Mouse (Mus musculus) intestine, embryonic 16.5 days (tissue): ENCODE measurements around the gene Stat5a. TPM values are rescaled to one million over a fixed set of nuclear protein-coding genes. Genes with fewer than 3 reads are reported as not detected.

Experiments used
- ATAC-seq: fragments of 200-750 bp; cut with Nextera tagmentation; 2 replicates; pipeline ENCODE4 v1.8.0; 2017; ENCODE audit warnings: moderate TSS enrichment, moderate library complexity
- H3K27ac ChIP-seq: fragments of 300-500 bp; sonication (generic); 2 replicates; pipeline ENCODE4 v1.5.1; 2014; ENCODE audit warnings: mild to moderate bottlenecking, low read length
- H3K27me3 ChIP-seq: fragments of 300-500 bp; sonication (generic); replicated peaks from 2 replicates; pipeline ENCODE4 v1.6.1; 2014; ENCODE audit warnings: low read length, control low read depth, mixed read lengths; ENCODE audit not compliant: control insufficient read depth, insufficient read depth
- H3K36me3 ChIP-seq: fragments of 300-500 bp; sonication (generic); 2 replicates; pipeline ENCODE4 v1.6.1; 2014; ENCODE audit warnings: low read length, control low read depth; ENCODE audit not compliant: control insufficient read depth, insufficient read depth
- H3K4me1 ChIP-seq: fragments of 300-500 bp; sonication (generic); 2 replicates; pipeline ENCODE4 v1.6.1; 2014; ENCODE audit warnings: low read length, control low read depth, mixed read lengths; ENCODE audit not compliant: control insufficient read depth, insufficient read depth
- H3K4me2 ChIP-seq: fragments of 300-500 bp; sonication (generic); 2 replicates; pipeline ENCODE4 v1.6.1; 2014; ENCODE audit warnings: low read depth, low read length, control low read depth
- H3K4me3 ChIP-seq: fragments of 300-500 bp; sonication (generic); 2 replicates; pipeline ENCODE4 v1.5.1; 2014; ENCODE audit warnings: mild to moderate bottlenecking, low read length
- H3K9ac ChIP-seq: fragments of 300-500 bp; sonication (generic); 2 replicates; pipeline ENCODE4 v1.6.1; 2014; ENCODE audit warnings: low read depth, low read length
- H3K9me3 ChIP-seq: fragments of 300-500 bp; sonication (generic); 2 replicates; pipeline ENCODE4 v1.6.1; 2016; ENCODE audit warnings: low read length, control low read depth; ENCODE audit not compliant: control insufficient read depth
- WGBS: fragments of 180-500 bp; shearing (Covaris S2); extraction: QIAGEN DNeasy Blood & Tissue Kit; methylation state at CpG from one replicate; pipeline ENCODE4 v1.1.7; 2014; 5-methylcytosine and 5-hydroxymethylcytosine counted together
- polyA plus RNA-seq: library from polyadenylated mRNA; unstranded; fragments of >200 nt; fragmentation: Nextera tagmentation; extraction: Ambion mirVana; gene quantifications from 2 replicates; pipeline ENCODE4 v1.2.1, GENCODE M21; 2015

Stat5a gene
- polyA plus RNA-seq, 1 experiment from 2014 or later, result 6.2 TPM

DNA sequence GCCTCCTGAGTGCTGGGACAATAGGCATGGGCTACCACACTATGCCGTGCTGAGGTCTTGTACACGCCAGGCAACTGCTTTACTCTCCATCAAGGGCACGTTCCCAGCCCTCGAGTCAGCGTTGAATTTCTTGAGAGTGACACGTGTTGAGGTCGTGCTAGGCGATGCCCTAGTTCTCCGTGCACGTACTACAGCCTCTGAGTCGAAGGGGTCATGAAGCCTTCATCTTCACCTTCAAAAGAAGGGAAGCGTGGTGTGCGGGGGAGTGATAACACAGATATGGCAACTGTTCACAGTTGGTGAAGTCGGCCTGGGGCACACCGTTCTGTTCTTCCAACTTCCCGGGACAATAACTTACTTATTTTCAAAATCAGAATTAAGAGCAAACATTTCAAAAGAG, 39.5 kb upstream of the Stat5a start:
- WGBS, result 89% methylated on average over 16 of the region's 16 CpGs

DNA sequence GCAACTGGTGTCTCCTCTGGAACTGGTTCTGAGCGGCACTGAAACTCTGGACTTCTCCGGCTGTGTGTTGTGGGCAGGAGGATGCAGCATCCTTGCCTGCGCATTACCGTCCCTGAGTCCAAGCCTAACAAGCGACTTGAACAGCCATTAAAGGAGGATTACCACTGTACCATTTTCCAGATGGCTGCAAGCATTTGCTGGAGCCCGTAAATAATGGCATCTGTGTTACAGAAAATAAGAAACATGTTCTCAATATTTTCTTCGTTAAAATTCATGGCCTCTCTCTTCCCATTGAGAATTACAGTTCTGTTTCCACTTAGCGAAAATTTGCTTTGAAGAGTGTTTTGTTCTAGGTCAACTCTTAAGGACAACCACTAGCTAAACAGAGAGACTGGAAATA, 39.1 kb upstream of the Stat5a start:
- Histone ChIP-seq H3K9me3 (no peaks in the 10 kb centered on the region), H3K27ac (no peak overlapping the region), H3K27me3 (no peaks in the 10 kb centered on the region), H3K4me3 (no peak overlapping the region), H3K9ac (no peak overlapping the region), H3K4me2 (no peak overlapping the region), H3K4me1 (peaks cover 14% of the 10 kb centered on the region), H3K36me3 (no peaks in the 10 kb centered on the region)
- WGBS, result 89% methylated on average over 8 of the region's 8 CpGs
- ATAC-seq, result no peak

More for the DNA sequence above, 39.5 kb upstream of the Stat5a start:
- H3K27me3 ChIP-seq, result no peaks in the 10 kb centered on the region
- no peak overlapping the region for H3K4me3 ChIP-seq
- no peak overlapping the region for H3K27ac ChIP-seq
- no peak overlapping the region for H3K4me2 ChIP-seq
- no peaks in the 10 kb centered on the region for H3K9me3 ChIP-seq
- no peaks in the 10 kb centered on the region for H3K36me3 ChIP-seq
- H3K9ac ChIP-seq, result no peak overlapping the region
- no peak for ATAC-seq
- peaks cover 19% of the 10 kb centered on the region for H3K4me1 ChIP-seq

DNA sequence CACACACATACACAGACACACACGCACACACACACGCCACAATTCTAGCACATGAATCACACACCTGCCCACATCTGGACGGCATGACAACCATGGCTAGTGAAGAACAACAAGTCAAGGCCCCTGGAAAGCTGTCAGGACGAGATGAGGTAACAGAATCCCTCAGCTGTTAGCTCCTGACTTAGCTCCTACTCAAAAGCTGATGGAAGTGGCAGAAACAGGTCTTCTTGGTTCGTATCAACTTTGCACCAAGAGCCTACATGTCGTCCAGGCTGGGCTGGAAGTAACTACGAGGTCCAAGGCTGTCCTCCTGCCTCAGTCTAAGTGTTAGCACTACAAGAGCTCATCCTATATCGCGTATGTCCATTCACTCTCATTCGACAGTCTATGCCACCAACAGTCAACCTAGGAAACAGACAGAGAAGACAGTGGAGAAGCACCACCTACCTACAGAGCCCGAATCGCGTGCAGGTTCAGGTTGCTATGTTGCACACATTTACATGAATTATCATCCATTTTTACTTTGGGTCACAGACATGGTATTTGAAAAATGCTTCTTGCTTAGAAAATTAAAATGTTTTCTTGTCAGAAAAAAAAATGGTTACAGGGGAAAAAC, 37.4 kb upstream of the Stat5a start:
- 90% methylated on average over 13 of the region's 13 CpGs for WGBS
- no peak overlapping the region for H3K4me2 ChIP-seq

DNA sequence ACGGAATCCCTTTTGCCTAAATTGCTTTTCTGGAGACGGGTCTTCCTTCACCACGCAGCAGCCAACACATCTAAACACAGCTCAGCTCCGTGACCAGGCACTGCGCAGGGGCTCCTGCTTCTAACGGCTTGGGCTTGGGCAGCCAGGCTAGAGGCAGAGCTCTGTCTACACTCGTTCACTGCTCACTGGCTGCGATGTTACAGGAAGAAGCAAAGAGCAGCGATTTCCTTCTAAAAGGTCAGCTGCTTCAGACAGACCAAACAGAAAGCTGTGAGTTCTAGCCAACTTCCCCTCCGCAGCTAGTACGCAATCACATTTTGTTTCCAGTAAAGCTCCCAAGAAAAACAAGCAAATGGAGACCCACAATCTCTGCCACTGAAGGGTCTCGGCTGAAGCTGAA, 36.8 kb upstream of the Stat5a start:
- H3K27ac ChIP-seq, result peak overlapping the region; percentile 38; the same call in 1 of the 2 replicates
- no peak overlapping the region for H3K9ac ChIP-seq
- no peaks in the 10 kb centered on the region for H3K27me3 ChIP-seq
- 57% methylated on average over 12 of the region's 12 CpGs for WGBS
- H3K4me1 ChIP-seq, result 0 out of 2 replicates have a peak, but pooled peaks cover 6% of the 10 kb centered on the region
- H3K9me3 ChIP-seq, result no peaks in the 10 kb centered on the region
- H3K36me3 ChIP-seq, result no peaks in the 10 kb centered on the region
- H3K4me2 ChIP-seq, result no peak overlapping the region
- no peak overlapping the region for H3K4me3 ChIP-seq
- no peak for ATAC-seq

More for the DNA sequence above, 37.4 kb upstream of the Stat5a start:
- no peak for ATAC-seq
- H3K27ac ChIP-seq, result no peak overlapping the region
- H3K36me3 ChIP-seq, result no peaks in the 10 kb centered on the region
- no peak overlapping the region for H3K9ac ChIP-seq
- H3K9me3 ChIP-seq, result no peaks in the 10 kb centered on the region
- no peaks in the 10 kb centered on the region for H3K27me3 ChIP-seq
- no peak overlapping the region for H3K4me3 ChIP-seq
- H3K4me1 ChIP-seq, result peaks cover 5% of the 10 kb centered on the region; the same call in 1 of the 2 replicates

DNA sequence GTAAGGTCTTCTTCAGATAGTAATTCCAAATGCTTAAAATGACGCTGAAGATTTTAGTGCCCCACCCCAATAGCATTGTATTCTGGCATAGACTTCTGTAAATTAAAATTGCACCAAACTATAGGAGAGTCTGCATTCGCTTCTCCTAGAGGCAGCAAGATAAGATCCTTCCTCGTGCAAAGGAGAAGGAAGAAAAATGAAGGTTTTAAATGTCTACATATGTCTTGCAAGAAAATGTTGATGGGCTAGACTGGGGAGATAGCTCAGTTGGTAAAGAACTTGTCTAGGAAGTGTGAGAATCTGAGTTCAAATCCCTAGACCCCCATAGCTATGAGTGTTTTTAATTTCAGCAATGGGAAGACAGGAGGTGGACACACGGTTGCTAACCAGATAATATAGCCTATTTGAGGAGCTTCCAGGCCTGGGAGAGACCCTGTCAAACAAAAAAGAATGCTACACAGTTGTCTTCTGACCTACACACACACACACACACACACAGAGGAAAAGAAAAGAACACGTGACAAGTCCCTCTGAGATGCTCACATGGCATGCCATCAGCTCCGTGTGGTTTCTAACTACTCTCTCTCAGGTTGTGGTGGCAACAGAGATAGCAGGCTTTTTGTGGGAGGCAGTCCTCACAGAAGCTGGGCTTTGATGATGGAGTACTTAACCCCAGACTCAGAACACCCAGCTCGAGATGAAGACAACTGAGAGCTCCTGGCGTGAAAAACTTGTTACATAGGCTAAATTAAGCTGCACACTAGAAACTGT, 35.4 kb upstream of the Stat5a start:
- no peak overlapping the region for H3K4me3 ChIP-seq
- H3K27me3 ChIP-seq, result no peaks in the 10 kb centered on the region
- no peak for ATAC-seq
- 76% methylated on average over 8 of the region's 8 CpGs for WGBS
- no peak overlapping the region for H3K27ac ChIP-seq
- H3K4me2 ChIP-seq, result no peak overlapping the region
- H3K36me3 ChIP-seq, result no peaks in the 10 kb centered on the region
- peaks cover 14% of the 10 kb centered on the region; the same call in 1 of the 2 replicates for H3K4me1 ChIP-seq
- H3K9me3 ChIP-seq, result no peaks in the 10 kb centered on the region
- no peak overlapping the region for H3K9ac ChIP-seq

DNA sequence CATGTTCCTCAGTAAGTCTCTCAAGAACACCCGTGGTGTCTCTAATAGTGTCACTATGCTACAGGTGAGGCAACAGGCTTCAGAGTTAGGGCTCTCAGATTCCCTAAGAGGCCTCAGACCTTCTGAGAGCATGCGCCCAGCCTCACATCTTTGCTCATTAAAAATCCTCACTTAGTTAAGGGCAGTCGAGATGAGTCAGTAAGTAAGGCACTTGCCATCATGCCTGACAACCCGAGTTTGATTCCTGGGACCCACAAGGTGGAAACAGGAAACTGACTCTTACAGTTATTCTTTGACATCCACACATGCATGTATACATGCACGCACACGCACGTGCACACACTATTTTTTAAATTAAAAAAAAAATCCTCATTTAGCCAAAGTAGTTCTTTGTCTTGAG, 34.7 kb upstream of the Stat5a start:
- H3K9me3 ChIP-seq, result no peaks in the 10 kb centered on the region
- no peak overlapping the region for H3K4me2 ChIP-seq
- no peak overlapping the region for H3K27ac ChIP-seq
- peaks cover 14% of the 10 kb centered on the region; the same call in 1 of the 2 replicates for H3K4me1 ChIP-seq
- H3K27me3 ChIP-seq, result no peaks in the 10 kb centered on the region
- 85% methylated on average over 7 of the region's 7 CpGs for WGBS
- H3K36me3 ChIP-seq, result no peaks in the 10 kb centered on the region
- no peak overlapping the region for H3K9ac ChIP-seq
- no peak for ATAC-seq
- H3K4me3 ChIP-seq, result no peak overlapping the region

DNA sequence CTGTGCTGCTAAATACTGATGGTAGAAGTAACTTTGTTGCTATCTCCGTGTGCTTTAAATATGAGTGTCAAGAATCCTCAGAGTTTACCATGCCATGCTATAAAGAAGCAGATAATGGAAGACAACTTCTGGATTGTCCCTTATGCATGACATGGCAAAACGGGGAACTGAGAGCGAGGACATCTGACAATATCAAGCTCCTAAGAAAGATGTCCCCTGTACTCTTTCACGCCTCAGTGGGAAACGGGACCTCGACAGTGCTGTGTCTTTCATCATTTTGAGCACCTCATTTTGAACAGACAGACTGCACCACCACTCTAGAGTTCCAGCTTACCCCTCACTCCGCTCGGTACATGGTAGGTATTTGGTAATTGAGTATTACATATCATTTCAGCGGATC, 33.7 kb upstream of the Stat5a start:
- no peak overlapping the region for H3K27ac ChIP-seq
- no peak overlapping the region for H3K4me2 ChIP-seq
- 85% methylated on average over 9 of the region's 9 CpGs for WGBS
- ATAC-seq, result no peak
- no peak overlapping the region for H3K9ac ChIP-seq
- peaks cover 14% of the 10 kb centered on the region; the same call in 1 of the 2 replicates for H3K4me1 ChIP-seq
- no peaks in the 10 kb centered on the region for H3K9me3 ChIP-seq
- no peak overlapping the region for H3K4me3 ChIP-seq
- H3K36me3 ChIP-seq, result no peaks in the 10 kb centered on the region
- no peaks in the 10 kb centered on the region for H3K27me3 ChIP-seq

DNA sequence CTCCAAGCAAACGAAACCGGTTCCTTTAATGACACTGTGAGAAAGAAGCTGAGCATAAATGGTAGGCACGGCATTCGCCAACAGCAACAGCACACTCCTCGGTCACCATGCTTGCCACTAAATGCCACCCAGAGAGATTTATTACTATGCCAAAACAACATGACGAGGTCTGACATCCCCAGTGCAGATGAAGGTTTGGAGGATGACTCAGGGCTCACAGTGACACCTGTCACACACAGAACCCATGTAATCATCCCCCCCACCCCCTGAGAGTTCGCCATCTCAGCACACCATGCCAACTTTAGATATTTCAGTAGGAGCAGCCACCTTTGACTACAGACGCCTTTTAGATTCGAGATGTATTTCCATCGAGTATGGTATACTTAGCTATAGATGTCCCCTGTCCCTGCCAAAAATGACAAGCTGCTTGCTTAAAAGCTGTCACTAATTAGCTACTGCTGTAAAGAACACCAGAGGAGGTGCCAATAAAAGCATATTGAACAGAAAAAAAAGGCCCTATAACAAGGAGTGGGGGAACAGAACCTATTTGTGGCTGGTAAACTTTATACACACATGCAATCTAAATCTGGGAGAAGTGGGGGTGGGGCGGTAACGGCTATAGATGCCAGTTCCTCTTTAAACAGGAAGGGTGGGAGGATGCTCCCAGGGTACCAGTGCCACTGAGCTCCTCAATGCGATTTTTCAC, 32.8 kb upstream of the Stat5a start:
- WGBS, result 71% methylated on average over 13 of the region's 13 CpGs
- Histone ChIP-seq H3K4me3 (no peak overlapping the region), H3K9ac (no peak overlapping the region), H3K4me2 (no peak overlapping the region), H3K9me3 (no peaks in the 10 kb centered on the region), H3K27ac (no peak overlapping the region), H3K27me3 (no peaks in the 10 kb centered on the region), H3K4me1 (peaks cover 14% of the 10 kb centered on the region; the same call in 1 of the 2 replicates), H3K36me3 (no peaks in the 10 kb centered on the region)
- ATAC-seq, result no peak

DNA sequence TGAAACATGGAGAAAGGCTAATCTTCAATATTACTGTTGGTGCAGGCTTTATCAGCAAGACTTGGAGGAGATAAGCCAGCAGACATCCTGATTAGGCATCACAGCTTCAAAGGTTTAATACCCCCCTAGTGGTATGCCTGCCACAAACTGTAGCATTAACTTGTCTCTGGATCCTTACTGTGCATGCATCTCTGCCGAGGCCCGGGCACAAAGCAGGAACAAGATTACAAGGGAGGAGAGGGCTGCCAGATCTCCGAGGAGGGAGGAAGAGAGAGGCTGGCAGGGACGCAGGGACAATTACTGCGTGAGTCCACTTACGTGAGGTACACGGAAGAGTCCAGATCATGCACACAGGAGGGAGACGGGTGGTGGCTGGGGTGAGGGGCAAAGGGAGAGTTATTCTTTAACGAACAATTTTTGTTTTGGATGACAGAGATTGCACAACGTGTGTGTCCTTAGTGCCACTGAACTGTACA, 30.4 kb upstream of the Stat5a start:
- no peak overlapping the region for H3K27ac ChIP-seq
- H3K9ac ChIP-seq, result no peak overlapping the region
- H3K27me3 ChIP-seq, result no peaks in the 10 kb centered on the region
- H3K4me1 ChIP-seq, result peaks cover 11% of the 10 kb centered on the region; the same call in 1 of the 2 replicates
- H3K36me3 ChIP-seq, result no peaks in the 10 kb centered on the region
- 49% methylated on average over 10 of the region's 10 CpGs for WGBS
- no peak overlapping the region for H3K4me2 ChIP-seq
- ATAC-seq, result peak; percentile 74
- H3K9me3 ChIP-seq, result no peaks in the 10 kb centered on the region
- H3K4me3 ChIP-seq, result no peak overlapping the region
